Comparison of ENCODE assay signal across 8 mouse cellular contexts in genomic region chr1:181841396-181841795, GRCm38 (mm10). TPM values are rescaled to one million over a fixed set of nuclear protein-coding genes. Genes with fewer than 3 reads are reported as not detected.
A peak's percentile ranks its signal among the peaks of the same experiment; 100 is the strongest.
DNase-seq lines count a peak whose midpoint lies in the region; ATAC-seq and TF ChIP-seq lines count a peak whose summit lies in the region.

No protein-coding gene starts in this region.

- H3K27ac ChIP-seq in kidney, adult 2 months (ENCODE audit: insufficient read depth, low read depth, low read length), result peak overlapping the region; percentile 87
- peak overlapping the region; percentile 93 for H3K27ac ChIP-seq in embryonic facial prominence, embryonic 10.5 days (replicated peaks)
- peak overlapping the region; percentile 97 for H3K27ac ChIP-seq in intestine, embryonic 15.5 days
- peak overlapping the region; percentile 86 for H3K27ac ChIP-seq in midbrain, postnatal 0 days (ENCODE audit: low read depth, low read length)

- H3K27me3 ChIP-seq in kidney, adult 2 months (replicated peaks; ENCODE audit: control insufficient read depth, insufficient read depth, low read length), result no peaks in the 10 kb centered on the region
- no peaks in the 10 kb centered on the region for H3K27me3 ChIP-seq in embryonic facial prominence, embryonic 10.5 days (replicated peaks; ENCODE audit: low read depth, poor library complexity, severe bottlenecking)
- no peaks in the 10 kb centered on the region for H3K27me3 ChIP-seq in intestine, embryonic 15.5 days (replicated peaks)
- H3K27me3 ChIP-seq in midbrain, postnatal 0 days (ENCODE audit: insufficient read depth, low read length), result no peaks in the 10 kb centered on the region

- peaks cover 19% of the 10 kb centered on the region; the same call in 1 of the 2 replicates for H3K4me1 ChIP-seq in kidney, adult 2 months (ENCODE audit: control insufficient read depth, insufficient read depth, low read length)
- peaks cover 33% of the 10 kb centered on the region for H3K4me1 ChIP-seq in embryonic facial prominence, embryonic 10.5 days
- peaks cover 11% of the 10 kb centered on the region for H3K4me1 ChIP-seq in intestine, embryonic 15.5 days (replicated peaks)
- H3K4me1 ChIP-seq in midbrain, postnatal 0 days (ENCODE audit: insufficient read depth, low read length), result peaks cover 4% of the 10 kb centered on the region; the same call in 1 of the 2 replicates

- peak overlapping the region; percentile 86 for H3K4me3 ChIP-seq in kidney, adult 2 months (ENCODE audit: insufficient read depth, low read depth, low read length)
- H3K4me3 ChIP-seq in embryonic facial prominence, embryonic 10.5 days, result peak overlapping the region; percentile 72
- H3K4me3 ChIP-seq in intestine, embryonic 15.5 days (replicated peaks), result peak overlapping the region; percentile 82
- H3K4me3 ChIP-seq in midbrain, postnatal 0 days (ENCODE audit: low read depth, low read length), result peak overlapping the region; percentile 89

- WGBS in kidney, adult 2 months, result 2% methylated on average over 16 of the region's 16 CpGs
- under 1% methylated on average over 16 of the region's 16 CpGs for WGBS in embryonic facial prominence, embryonic 10.5 days
- under 1% methylated on average over 16 of the region's 16 CpGs for WGBS in intestine, embryonic 15.5 days
- 1% methylated on average over 16 of the region's 16 CpGs for WGBS in midbrain, postnatal 0 days

- ATAC-seq in intestine, embryonic 15.5 days, result peak; percentile 2
- peak; percentile 2; the same call in 1 of the 2 replicates for ATAC-seq in midbrain, postnatal 0 days (ENCODE audit: low FRiP score)

- no peak for DNase-seq in kidney, adult 2 months
- no peak for DNase-seq in kidney, postnatal 14 days
- no peak for DNase-seq in embryonic facial prominence, embryonic 10.5 days (ENCODE audit: low spot score)
- DNase-seq in midbrain, postnatal 0 days (ENCODE audit: low spot score), result no peak
- DNase-seq in adrenal gland, postnatal 4 days (ENCODE audit: low spot score in 2 of 2), result no peak
- no peak for DNase-seq in natural killer cell, adult 2 months (ENCODE audit: low spot score in 2 of 2)
- DNase-seq in adrenal gland, postnatal 25 days, result no peak

- H3K9ac ChIP-seq in intestine, embryonic 15.5 days, result peak overlapping the region; percentile 91
- H3K9ac ChIP-seq in midbrain, postnatal 0 days (replicated peaks; ENCODE audit: low read length, poor library complexity, severe bottlenecking), result peak overlapping the region; percentile 74

- H3K9me3 ChIP-seq in embryonic facial prominence, embryonic 10.5 days, result no peaks in the 10 kb centered on the region
- no peaks in the 10 kb centered on the region for H3K9me3 ChIP-seq in intestine, embryonic 15.5 days
- H3K9me3 ChIP-seq in midbrain, postnatal 0 days (ENCODE audit: low read length), result no peaks in the 10 kb centered on the region

- no peak for TF ChIP-seq POLR2A in kidney, adult 2 months (IDR thresholded peaks at IDR 0.05; ENCODE audit: low read depth, low read length)

- TF ChIP-seq CTCF in kidney, adult 2 months (conservative IDR thresholded peaks at IDR 0.05; ENCODE audit: insufficient read depth, insufficient read length, low read depth, low read length), result no peak
- TF ChIP-seq CTCF in midbrain, postnatal 0 days (IDR thresholded peaks at IDR 0.05), result no peak

- H3K4me2 ChIP-seq in intestine, embryonic 15.5 days (replicated peaks), result peak overlapping the region; percentile 72
- peak overlapping the region; percentile 79 for H3K4me2 ChIP-seq in midbrain, postnatal 0 days (ENCODE audit: low read depth, low read length, poor library complexity, severe bottlenecking)

- no peaks in the 10 kb centered on the region; the same call in 1 of the 2 replicates for H3K36me3 ChIP-seq in kidney, adult 2 months (ENCODE audit: control insufficient read depth, insufficient read depth, low read length)
- peaks cover 23% of the 10 kb centered on the region for H3K36me3 ChIP-seq in embryonic facial prominence, embryonic 10.5 days (replicated peaks)
- H3K36me3 ChIP-seq in intestine, embryonic 15.5 days, result peaks cover 4% of the 10 kb centered on the region; the same call in 1 of the 2 replicates
- H3K36me3 ChIP-seq in midbrain, postnatal 0 days (ENCODE audit: insufficient read depth, low read length), result peaks cover under 1% of the 10 kb centered on the region

RNA-seq across cellular contexts. Expression of gene Lbr, which starts 1.4 kb away (rescaled TPM):
- 11.5 and 14.5 TPM in 2 replicates for polyA plus RNA-seq in kidney, adult 2 months (2012; rRNA removed)
- 158 and 172 TPM in 2 replicates for polyA plus RNA-seq in embryonic facial prominence, embryonic 10.5 days (2016; fragmentation: Nextera tagmentation; extraction: Ambion mirVana)
- polyA plus RNA-seq in intestine, embryonic 15.5 days (2015; fragmentation: Nextera tagmentation; extraction: Ambion mirVana), result 138 and 156 TPM in 2 replicates
- 22.1 and 22.3 TPM in 2 replicates for total RNA-seq in midbrain, postnatal 0 days (2014; rRNA removed)
- polyA plus RNA-seq in midbrain, postnatal 0 days (2015; fragmentation: Nextera tagmentation; extraction: Ambion mirVana), result 20.2 and 20.3 TPM in 2 replicates
- total RNA-seq in adrenal gland, postnatal 4 days (2021), result 10 to 100 TPM; 48.8 to 57.6 TPM
- total RNA-seq in adrenal gland, postnatal 25 days (2021), result 21.8 and 28.4 TPM in 2 replicates
